12 mouse cellular contexts compared by ENCODE assay signal in the genomic region with DNA sequence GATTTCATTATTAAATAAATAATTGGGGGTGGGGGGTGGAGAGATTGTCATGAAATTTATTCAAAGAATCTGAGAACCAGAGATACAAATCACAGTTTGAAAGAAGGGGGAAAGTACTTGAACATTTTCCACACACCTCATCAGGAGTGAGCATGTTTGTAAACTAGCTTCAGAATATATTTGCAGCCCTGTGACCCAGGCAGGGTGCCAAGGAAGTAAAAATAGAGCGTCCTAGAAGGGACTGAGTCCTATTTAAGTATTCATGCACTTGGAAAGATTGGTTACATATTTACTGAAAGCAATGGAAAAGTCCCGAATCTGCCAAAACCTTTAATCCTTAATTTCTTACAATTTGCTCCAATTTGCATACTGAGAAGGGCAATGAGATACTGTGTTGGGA. TPM values are rescaled to one million over a fixed set of nuclear protein-coding genes. Genes with fewer than 3 reads are reported as not detected.
DNase-seq lines count a peak whose midpoint lies in the region; ATAC-seq and TF ChIP-seq lines count a peak whose summit lies in the region.
"Had no signal": no experiment of that assay in that cellular context is flagged by ENCODE, and none has a peak within 500 bp of the region (broad histone marks: within the 10 kb centered on the region; RNA-seq: fewer than 3 reads in every experiment).

No protein-coding gene starts in this region.

- H3K9ac ChIP-seq in liver, adult 2 months (ENCODE audit: low read depth, low read length), result no peak overlapping the region
- H3K9ac ChIP-seq in heart, embryonic 12.5 days, result no peak overlapping the region
- no peak overlapping the region for H3K9ac ChIP-seq in midbrain, embryonic 16.5 days (ENCODE audit: low read depth, low read length)
- H3K9ac ChIP-seq: embryonic facial prominence, embryonic 15.5 days; intestine, embryonic 15.5 days had no signal

- peaks cover 2% of the 10 kb centered on the region; the same call in 1 of the 2 replicates for H3K4me1 ChIP-seq in liver, adult 2 months (ENCODE audit: control insufficient read depth, insufficient read depth, low read length)
- 0 out of 2 replicates have a peak, but pooled peaks cover 5% of the 10 kb centered on the region for H3K4me1 ChIP-seq in heart, embryonic 12.5 days (replicated peaks)
- no peaks in the 10 kb centered on the region for H3K4me1 ChIP-seq in midbrain, embryonic 16.5 days (ENCODE audit: control insufficient read depth, insufficient read depth, low read length)
- H3K4me1 ChIP-seq in forebrain, embryonic 10.5 days, result no peaks in the 10 kb centered on the region
- H3K4me1 ChIP-seq: embryonic facial prominence, embryonic 15.5 days; intestine, embryonic 15.5 days had no signal

- no peaks in the 10 kb centered on the region for H3K9me3 ChIP-seq in heart, embryonic 12.5 days (replicated peaks)
- H3K9me3 ChIP-seq in midbrain, embryonic 16.5 days (replicated peaks; ENCODE audit: control insufficient read depth, low read length, poor library complexity, severe bottlenecking), result no peaks in the 10 kb centered on the region
- no peaks in the 10 kb centered on the region for H3K9me3 ChIP-seq in forebrain, embryonic 10.5 days
- H3K9me3 ChIP-seq: embryonic facial prominence, embryonic 15.5 days; intestine, embryonic 15.5 days had no signal

- H3K4me2 ChIP-seq in heart, embryonic 12.5 days, result no peak overlapping the region
- H3K4me2 ChIP-seq in midbrain, embryonic 16.5 days (ENCODE audit: low read length), result no peak overlapping the region
- H3K4me2 ChIP-seq: embryonic facial prominence, embryonic 15.5 days; intestine, embryonic 15.5 days had no signal

- TF ChIP-seq CTCF in liver, adult 2 months (IDR thresholded peaks at IDR 0.05; ENCODE audit: low read depth, low read length), result no peak
- no peak for TF ChIP-seq CTCF in layer of hippocampus, adult 2 months (conservative IDR thresholded peaks at IDR 0.05)

- no peaks in the 10 kb centered on the region for H3K36me3 ChIP-seq in liver, adult 2 months (ENCODE audit: control insufficient read depth, insufficient read depth, low read length)
- H3K36me3 ChIP-seq in heart, embryonic 12.5 days, result no peaks in the 10 kb centered on the region
- no peaks in the 10 kb centered on the region for H3K36me3 ChIP-seq in midbrain, embryonic 16.5 days (ENCODE audit: control insufficient read depth, insufficient read depth, low read length)
- no peaks in the 10 kb centered on the region for H3K36me3 ChIP-seq in forebrain, embryonic 10.5 days (replicated peaks)
- H3K36me3 ChIP-seq: embryonic facial prominence, embryonic 15.5 days; intestine, embryonic 15.5 days had no signal

- ATAC-seq in heart, embryonic 12.5 days (ENCODE audit: insufficient number of reproducible peaks, low FRiP score), result no peak
- ATAC-seq in midbrain, embryonic 16.5 days, result no peak
- ATAC-seq: intestine, embryonic 15.5 days had no signal

- no peaks in the 10 kb centered on the region for H3K79me2 ChIP-seq in liver, adult 2 months (ENCODE audit: control insufficient read depth, insufficient read depth, low read length)

- peak; percentile 49 for DNase-seq in liver, adult 2 months (ENCODE audit: extremely low read depth, low read depth, low spot score)
- no peak for DNase-seq in liver
- DNase-seq in kidney, postnatal 10 days, result peak; percentile 72
- no peak for DNase-seq in layer of hippocampus, adult 2 months (ENCODE audit: low spot score in 2 of 2)
- DNase-seq in forebrain, embryonic 10.5 days (ENCODE audit: extremely low spot score, low spot score), result no peak
- DNase-seq in layer of hippocampus, adult 8-10 months (ENCODE audit: low spot score in 2 of 2), result no peak
- DNase-seq: left cerebral cortex, postnatal 4 days; right cerebral cortex, postnatal 25 days had no signal

- WGBS in liver, adult 2 months, result 7% methylated on average over 2 of the region's 2 CpGs
- 54% methylated on average over 2 of the region's 2 CpGs for WGBS in heart, embryonic 12.5 days
- WGBS in midbrain, embryonic 16.5 days, result 64% methylated on average over 2 of the region's 2 CpGs
- 80% methylated on average over 2 of the region's 2 CpGs for WGBS in forebrain, embryonic 10.5 days

- no peak overlapping the region for H3K4me3 ChIP-seq in liver, adult 2 months (ENCODE audit: insufficient read depth, low read depth, low read length)
- H3K4me3 ChIP-seq in heart, embryonic 12.5 days, result no peak overlapping the region
- H3K4me3 ChIP-seq in midbrain, embryonic 16.5 days (ENCODE audit: low read depth, low read length), result no peak overlapping the region
- H3K4me3 ChIP-seq in layer of hippocampus, adult 2 months, result no peak overlapping the region
- no peak overlapping the region for H3K4me3 ChIP-seq in forebrain, embryonic 10.5 days
- H3K4me3 ChIP-seq: embryonic facial prominence, embryonic 15.5 days; intestine, embryonic 15.5 days had no signal

- no peak overlapping the region for H3K27ac ChIP-seq in liver, adult 2 months (replicated peaks; ENCODE audit: insufficient read depth, low read depth, low read length)
- peak overlapping the region; percentile 75 for H3K27ac ChIP-seq in heart, embryonic 12.5 days (ENCODE audit: poor library complexity, severe bottlenecking)
- no peak overlapping the region for H3K27ac ChIP-seq in midbrain, embryonic 16.5 days (ENCODE audit: low read length)
- no peak overlapping the region for H3K27ac ChIP-seq in layer of hippocampus, adult 2 months
- no peak overlapping the region for H3K27ac ChIP-seq in forebrain, embryonic 10.5 days
- H3K27ac ChIP-seq: embryonic facial prominence, embryonic 15.5 days; intestine, embryonic 15.5 days had no signal

- H3K27me3 ChIP-seq in liver, adult 2 months (ENCODE audit: control insufficient read depth, insufficient read depth, low read length), result no peaks in the 10 kb centered on the region
- H3K27me3 ChIP-seq in heart, embryonic 12.5 days (replicated peaks), result no peaks in the 10 kb centered on the region
- no peaks in the 10 kb centered on the region for H3K27me3 ChIP-seq in midbrain, embryonic 16.5 days (ENCODE audit: control insufficient read depth, insufficient read depth, low read depth, low read length)
- H3K27me3 ChIP-seq in forebrain, embryonic 10.5 days (ENCODE audit: poor library complexity, severe bottlenecking), result peaks cover 90% of the 10 kb centered on the region
- H3K27me3 ChIP-seq: embryonic facial prominence, embryonic 15.5 days; intestine, embryonic 15.5 days had no signal

- TF ChIP-seq POLR2A in liver, adult 2 months (IDR thresholded peaks at IDR 0.05; ENCODE audit: extremely low read depth, insufficient read depth, low read length), result no peak

RNA-seq across cellular contexts. Expression of gene Asb11, which starts 3.3 kb away (rescaled TPM):
- total RNA-seq in liver, adult 2 months (2014; rRNA removed), result 0.09 TPM in 1 of 2 replicates, not detected in the other
- polyA plus RNA-seq in liver, adult 2 months (2012; rRNA removed), result not detected in 2 replicates
- 7.1 and 7.7 TPM in 2 replicates for polyA plus RNA-seq in heart, embryonic 12.5 days (2016; fragmentation: Nextera tagmentation; extraction: Ambion mirVana)
- not detected in 2 replicates for polyA plus RNA-seq in midbrain, embryonic 16.5 days (2015; fragmentation: Nextera tagmentation; extraction: Ambion mirVana)
- 1 to 10 TPM; 1.0 to 2.8 TPM for total RNA-seq in layer of hippocampus, adult 2 months (2021)
- not detected in 2 replicates for polyA plus RNA-seq in forebrain, embryonic 10.5 days (2016; fragmentation: Nextera tagmentation; extraction: Ambion mirVana)
- total RNA-seq in layer of hippocampus, adult 8-10 months (2022), result 1 to 10 TPM; 1.5 to 4.2 (median 2.6) TPM
- polyA plus RNA-seq: embryonic facial prominence, embryonic 15.5 days had no signal

RNA-seq across cellular contexts. Expression of gene Piga, which starts 20.6 kb away (rescaled TPM):
- 3.3 and 3.6 TPM in 2 replicates for total RNA-seq in liver, adult 2 months (2014; rRNA removed)
- polyA plus RNA-seq in liver, adult 2 months (2012; rRNA removed), result 1.7 and 2.0 TPM in 2 replicates
- 11.9 TPM in 2 replicates for polyA plus RNA-seq in heart, embryonic 12.5 days (2016; fragmentation: Nextera tagmentation; extraction: Ambion mirVana)
- polyA plus RNA-seq in midbrain, embryonic 16.5 days (2015; fragmentation: Nextera tagmentation; extraction: Ambion mirVana), result 4.3 and 4.9 TPM in 2 replicates
- total RNA-seq in layer of hippocampus, adult 2 months (2021), result 1 to 10 TPM; 7.0 to 9.4 TPM
- polyA plus RNA-seq in forebrain, embryonic 10.5 days (2016; fragmentation: Nextera tagmentation; extraction: Ambion mirVana), result 20.9 and 22.4 TPM in 2 replicates
- total RNA-seq in layer of hippocampus, adult 8-10 months (2022), result 1 to 10 TPM; 5.7 to 8.8 (median 7.3) TPM

Comparison
In these comparisons a context has a peak if more than half of its experiments do, and no peak if none do; other contexts are left out.
1. DNase-seq: peak in liver, adult 2 months (single experiment) and kidney, postnatal 10 days (single experiment); none in liver (single experiment), layer of hippocampus, adult 2 months (0 of 2), forebrain, embryonic 10.5 days (single experiment) and layer of hippocampus, adult 8-10 months (0 of 2).